Mouse (Mus musculus) spleen, adult 2 months (tissue): ENCODE measurements at regions not wholly inside any gene's neighbourhood (a gene's known extent, or its start where the extent isn't known, plus 50 kb on each side); places are given as distances from the start of the nearest gene placed in this dataset.

ENCODE experiments used
- DNase-seq, 2 experiments: peaks; one replicate each; pipeline versions ENCODE4 v3.0.0 to v3.0.0-alpha.2; 2012 to 2021; ENCODE audit warnings: low spot score in 2 of 2, low read depth in 1 of 2
- H3K27ac ChIP-seq: fragments of 200-500 bp; 2 replicates; pipeline ENCODE4 v1.5.1; 2012; ENCODE audit warnings: low read length, inconsistent platforms; ENCODE audit not compliant: insufficient read depth
- H3K27me3 ChIP-seq: fragments of 200-500 bp; 2 replicates; pipeline ENCODE4 v1.6.1; 2012; ENCODE audit warnings: mild to moderate bottlenecking, moderate library complexity, low read length, inconsistent platforms; ENCODE audit not compliant: control insufficient read depth, insufficient read depth
- H3K36me3 ChIP-seq: fragments of 200-500 bp; 2 replicates; pipeline ENCODE4 v1.6.1; 2012; ENCODE audit warnings: mild to moderate bottlenecking, low read length, inconsistent platforms; ENCODE audit not compliant: control insufficient read depth, insufficient read depth
- H3K4me1 ChIP-seq: fragments of 200-500 bp; 2 replicates; pipeline ENCODE4 v1.6.1; 2011; ENCODE audit warnings: inconsistent platforms; ENCODE audit not compliant: control insufficient read depth, insufficient read depth, insufficient read length
- H3K4me3 ChIP-seq: fragments of 200-500 bp; 2 replicates; pipeline ENCODE4 v1.5.1; 2011; ENCODE audit warnings: mild to moderate bottlenecking, inconsistent platforms; ENCODE audit not compliant: insufficient read depth, insufficient read length; ENCODE audit errors: extremely low read depth
- CTCF ChIP-seq: fragments of 200-500 bp; IDR thresholded peaks from 2 replicates; pipeline ENCODE4 v1.5.1; 2011; ENCODE audit warnings: mild to moderate bottlenecking, inconsistent platforms; ENCODE audit not compliant: insufficient read depth, insufficient read length, insufficient replicate concordance; ENCODE audit errors: extremely low read depth
- POLR2A ChIP-seq: fragments of 200-500 bp; IDR thresholded peaks from 2 replicates; pipeline ENCODE4 v1.6.1; 2011; ENCODE audit warnings: low read depth, low read length, inconsistent platforms
- WGBS: fragments of 180-500 bp; shearing (Covaris S2); methylation state at CpG from one replicate; pipeline ENCODE4 v1.1.7; 2018; 5-methylcytosine and 5-hydroxymethylcytosine counted together

GRCm38 (mm10) chr17:4425342-4425741 is 568.8 kb upstream of the Arid1b start:
- no peaks in the 10 kb centered on the region for H3K27me3 ChIP-seq
- no peak overlapping the region for H3K27ac ChIP-seq
- H3K4me1 ChIP-seq: no peaks in the 10 kb centered on the region
- DNase-seq: no peak
- H3K36me3 ChIP-seq: no peaks in the 10 kb centered on the region
- TF ChIP-seq CTCF: no peak
- TF ChIP-seq POLR2A: no peak
- H3K4me3 ChIP-seq: no peak overlapping the region
- WGBS: 84% methylated on average over 2 of the region's 2 CpGs

DNA sequence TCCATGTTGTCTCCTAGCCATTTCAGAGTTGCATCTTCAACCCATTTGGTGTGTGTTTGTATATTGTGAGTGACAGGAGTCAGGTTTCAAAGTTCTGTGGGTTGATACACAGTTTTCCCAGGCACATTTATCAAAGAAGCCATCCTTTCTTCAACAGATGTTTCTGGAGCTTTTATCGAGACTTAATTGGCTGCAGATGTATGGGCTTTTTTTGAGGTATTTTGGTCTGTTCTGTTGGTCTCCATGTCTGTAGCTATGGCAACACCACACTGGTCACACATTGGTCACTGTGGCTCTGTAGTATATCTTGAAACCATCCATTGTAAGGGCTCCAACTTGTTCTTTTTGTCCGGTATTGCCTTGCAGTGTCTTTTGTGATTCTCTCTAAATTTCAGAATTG is 565.1 kb upstream of the Arid1b start:
- Histone ChIP-seq H3K4me1 (no peaks in the 10 kb centered on the region), H3K4me3 (no peak overlapping the region), H3K36me3 (no peaks in the 10 kb centered on the region), H3K27ac (no peak overlapping the region), H3K27me3 (no peaks in the 10 kb centered on the region)
- 83% methylated on average over 2 of the region's 2 CpGs for WGBS
- TF ChIP-seq CTCF (no peak), POLR2A (no peak)
- DNase-seq: no peak

DNA sequence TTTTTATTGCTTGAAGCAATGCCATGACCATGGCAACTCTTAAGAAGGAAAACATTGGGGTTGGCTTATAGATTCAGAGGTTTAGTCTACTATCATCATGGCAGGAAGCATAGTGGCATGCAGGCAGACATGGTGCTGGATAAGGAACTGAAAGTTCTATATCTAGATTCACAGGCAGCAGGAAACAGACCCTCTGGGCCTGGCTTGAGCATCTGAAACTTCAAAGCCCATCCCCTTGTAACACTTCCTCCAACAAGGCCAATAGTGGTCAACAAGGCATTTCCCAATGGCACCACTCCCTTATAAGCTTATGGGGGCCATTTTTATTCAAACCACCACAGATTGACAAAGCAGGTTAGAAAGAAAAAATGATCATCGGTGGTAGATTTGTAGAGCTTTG is 548.5 kb upstream of the Arid1b start:
- no peaks in the 10 kb centered on the region for H3K27me3 ChIP-seq
- WGBS: 87% methylated on average over 1 of the region's 1 CpGs
- H3K4me3 ChIP-seq: no peak overlapping the region
- H3K27ac ChIP-seq: no peak overlapping the region
- TF ChIP-seq POLR2A (no peak), CTCF (no peak)
- H3K4me1 ChIP-seq: no peaks in the 10 kb centered on the region; the same call in 1 of the 2 replicates
- H3K36me3 ChIP-seq: no peaks in the 10 kb centered on the region
- no peak for DNase-seq

DNA sequence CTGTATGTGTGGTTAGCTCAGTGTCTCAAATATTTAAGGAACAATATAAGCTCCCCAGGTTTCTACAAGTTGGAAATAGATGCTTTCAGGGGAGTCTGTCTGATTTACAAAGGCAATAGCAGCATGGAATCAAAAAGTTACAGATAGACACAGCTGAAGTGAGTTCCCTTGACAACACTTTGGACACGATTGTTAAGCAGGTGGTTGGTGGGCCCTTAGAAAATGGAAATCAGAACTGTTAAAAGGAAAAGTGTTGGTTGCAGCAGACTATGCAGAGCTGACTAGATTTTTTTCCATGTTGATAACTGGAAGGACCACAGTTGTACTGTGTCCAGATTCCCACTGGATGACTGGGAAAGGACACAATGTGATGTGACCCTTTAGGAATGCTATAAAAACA is 536.6 kb upstream of the Arid1b start:
- Histone ChIP-seq H3K4me1 (no peaks in the 10 kb centered on the region), H3K27ac (no peak overlapping the region), H3K4me3 (no peak overlapping the region), H3K27me3 (no peaks in the 10 kb centered on the region), H3K36me3 (no peaks in the 10 kb centered on the region)
- no peak for DNase-seq
- TF ChIP-seq CTCF (no peak), POLR2A (no peak)
- WGBS: 76% methylated on average over 1 of the region's 1 CpGs

DNA sequence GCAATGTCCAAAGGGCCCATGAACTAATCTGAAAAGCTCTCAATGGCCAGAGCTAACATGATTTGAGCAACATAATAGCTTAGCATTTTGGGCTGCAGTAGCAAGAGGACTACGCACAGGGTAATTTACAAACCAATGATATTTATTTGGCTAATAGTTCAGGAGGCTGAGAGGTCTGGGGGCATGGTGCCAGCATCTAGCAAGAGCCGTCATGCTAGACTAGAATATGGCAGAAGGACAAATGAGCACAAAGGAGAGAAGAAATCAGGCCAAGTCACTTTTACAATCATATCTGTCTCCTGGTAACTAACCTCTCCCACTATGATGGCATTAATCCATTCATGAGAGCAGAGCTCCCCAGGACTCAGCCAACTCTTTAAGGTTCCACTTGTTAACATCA is 532.6 kb upstream of the Arid1b start:
- 91% methylated on average over 2 of the region's 2 CpGs for WGBS
- H3K27ac ChIP-seq: no peak overlapping the region
- H3K4me1 ChIP-seq: no peaks in the 10 kb centered on the region
- no peak for DNase-seq
- no peaks in the 10 kb centered on the region for H3K36me3 ChIP-seq
- H3K4me3 ChIP-seq: no peak overlapping the region
- no peak for TF ChIP-seq CTCF
- TF ChIP-seq POLR2A: no peak
- no peaks in the 10 kb centered on the region for H3K27me3 ChIP-seq

- Histone ChIP-seq H3K4me3 (no peak overlapping the region), H3K36me3 (no peaks in the 10 kb centered on the region), H3K27me3 (no peaks in the 10 kb centered on the region), H3K27ac (no peak overlapping the region), H3K4me1 (no peaks in the 10 kb centered on the region)
- no peak for DNase-seq
- WGBS: 75% methylated on average over 2 of the region's 2 CpGs
- TF ChIP-seq POLR2A: no peak
- no peak for TF ChIP-seq CTCF
Observed at GRCm38 (mm10) chr17:4464286-4464880, 529.7 kb upstream of the Arid1b start.

GRCm38 (mm10) chr17:4465741-4466140 is 528.4 kb upstream of the Arid1b start:
- TF ChIP-seq POLR2A (no peak), CTCF (no peak)
- H3K4me3 ChIP-seq: no peak overlapping the region
- H3K27me3 ChIP-seq: no peaks in the 10 kb centered on the region
- no peak for DNase-seq
- H3K36me3 ChIP-seq: no peaks in the 10 kb centered on the region
- WGBS: 26% methylated on average over 6 of the region's 6 CpGs
- no peak overlapping the region for H3K27ac ChIP-seq
- H3K4me1 ChIP-seq: no peaks in the 10 kb centered on the region
